Mouse (Mus musculus) embryonic facial prominence, embryonic 11.5 days (tissue): Measurements from ENCODE around the gene Ano4. TPM values are rescaled to one million over a fixed set of nuclear protein-coding genes. Genes with fewer than 3 reads are reported as not detected.

Experiments used
- ATAC-seq: fragments of 200-750 bp; cut with Nextera tagmentation; replicated peaks from 2 replicates; pipeline ENCODE4 v1.8.0; 2017; ENCODE audit warnings: low read depth; ENCODE audit not compliant: insufficient number of reproducible peaks, low FRiP score, low TSS enrichment
- DNase-seq: peaks from one replicate; pipeline ENCODE4 v3.0.0-alpha.2; 2015; ENCODE audit warnings: low spot score
- H3K27ac ChIP-seq: fragments of 300-500 bp; sonication (generic); replicated peaks from 2 replicates; pipeline ENCODE4 v1.5.1; 2014; ENCODE audit warnings: mild to moderate bottlenecking, low read depth, low read length, control low read depth
- H3K27me3 ChIP-seq: fragments of 300-500 bp; sonication (generic); 2 replicates; pipeline ENCODE4 v1.6.1; 2014; ENCODE audit warnings: mild to moderate bottlenecking, low read length, moderate library complexity, mixed read lengths; ENCODE audit not compliant: control insufficient read depth, insufficient read depth
- H3K36me3 ChIP-seq: fragments of 300-500 bp; sonication (generic); replicated peaks from 2 replicates; pipeline ENCODE4 v1.6.1; 2014; ENCODE audit warnings: low read depth, mild to moderate bottlenecking, low read length, moderate library complexity, mixed read lengths; ENCODE audit not compliant: control insufficient read depth, insufficient read depth
- H3K4me1 ChIP-seq: fragments of 300-500 bp; sonication (generic); 2 replicates; pipeline ENCODE4 v1.6.1; 2014; ENCODE audit warnings: low read length, mixed read lengths; ENCODE audit not compliant: control insufficient read depth, insufficient read depth
- H3K4me2 ChIP-seq: fragments of 300-500 bp; sonication (generic); 2 replicates; pipeline ENCODE4 v1.6.1; 2014; ENCODE audit warnings: low read depth, mild to moderate bottlenecking, control low read depth, low read length, moderate library complexity
- H3K4me3 ChIP-seq: fragments of 300-500 bp; sonication (generic); 2 replicates; pipeline ENCODE4 v1.5.1; 2014; ENCODE audit warnings: low read depth, low read length, control low read depth
- H3K9ac ChIP-seq: fragments of 300-500 bp; sonication (generic); replicated peaks from 2 replicates; pipeline ENCODE4 v1.6.1; 2014; ENCODE audit warnings: mild to moderate bottlenecking, control low read depth, low read length
- H3K9me3 ChIP-seq: fragments of 300-500 bp; sonication (generic); replicated peaks from 2 replicates; pipeline ENCODE4 v1.6.1; 2016; ENCODE audit warnings: mild to moderate bottlenecking, low read length, inconsistent platforms, mixed read lengths; ENCODE audit not compliant: control insufficient read depth
- WGBS: fragments of 180-500 bp; shearing (Covaris S2); extraction: QIAGEN DNeasy Blood & Tissue Kit; methylation state at CpG from one replicate; pipeline ENCODE4 v1.1.7; 2014; 5-methylcytosine and 5-hydroxymethylcytosine counted together
- polyA plus RNA-seq: library from polyadenylated mRNA; unstranded; fragments of >200 nt; fragmentation: Nextera tagmentation; extraction: Ambion mirVana; gene quantifications from 2 replicates; pipeline ENCODE4 v1.2.1, GENCODE M21; 2014

The Ano4 gene
- polyA plus RNA-seq, 1 experiment from 2014 or later, result 1.4 TPM

DNA sequence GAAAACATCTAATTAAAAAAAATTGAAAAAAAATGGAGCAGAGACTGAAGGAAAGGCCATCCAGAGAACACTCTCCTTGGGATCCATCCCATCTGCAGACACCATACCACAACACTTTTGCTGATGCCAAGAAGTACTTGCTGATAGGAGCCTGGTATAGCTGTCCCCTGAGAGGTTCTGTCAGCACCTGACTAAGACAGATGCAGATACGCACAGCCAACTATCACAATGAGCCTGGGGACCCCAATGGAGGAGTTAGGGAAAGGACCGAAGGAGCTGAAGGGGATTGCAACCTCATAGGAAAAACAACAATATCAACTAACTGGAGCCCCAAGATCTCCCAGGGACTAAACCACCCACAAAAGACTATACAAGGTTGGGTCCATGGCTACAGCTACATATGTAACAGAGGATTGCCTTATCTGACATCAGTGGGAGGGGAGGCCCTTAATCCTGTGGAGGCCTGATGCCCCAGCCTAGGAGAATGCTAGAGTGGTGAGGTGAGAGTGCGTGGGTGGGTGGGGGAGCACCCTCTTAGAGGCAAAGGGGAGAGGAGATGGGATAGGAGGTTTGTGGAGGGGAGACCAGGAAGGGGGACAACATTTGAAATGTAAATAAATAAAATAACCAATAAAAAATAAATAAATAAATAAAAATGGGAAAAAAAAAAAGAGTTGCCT, 71.4 kb downstream of the Ano4 start:
- H3K27me3 ChIP-seq, result no peaks in the 10 kb centered on the region
- no peaks in the 10 kb centered on the region for H3K9me3 ChIP-seq
- no peak overlapping the region for H3K9ac ChIP-seq
- H3K4me3 ChIP-seq, result no peak overlapping the region
- H3K4me2 ChIP-seq, result no peak overlapping the region
- no peaks in the 10 kb centered on the region for H3K36me3 ChIP-seq
- no peak overlapping the region for H3K27ac ChIP-seq
- DNase-seq (no peak), ATAC-seq (no peak)
- H3K4me1 ChIP-seq, result no peaks in the 10 kb centered on the region
- 92% methylated on average over 3 of the region's 3 CpGs for WGBS

GRCm38 (mm10) chr10:89267312-89267711, 77.2 kb downstream of the Ano4 start:
- ATAC-seq, result no peak
- 82% methylated on average over 3 of the region's 3 CpGs for WGBS
- no peaks in the 10 kb centered on the region for H3K36me3 ChIP-seq

DNA sequence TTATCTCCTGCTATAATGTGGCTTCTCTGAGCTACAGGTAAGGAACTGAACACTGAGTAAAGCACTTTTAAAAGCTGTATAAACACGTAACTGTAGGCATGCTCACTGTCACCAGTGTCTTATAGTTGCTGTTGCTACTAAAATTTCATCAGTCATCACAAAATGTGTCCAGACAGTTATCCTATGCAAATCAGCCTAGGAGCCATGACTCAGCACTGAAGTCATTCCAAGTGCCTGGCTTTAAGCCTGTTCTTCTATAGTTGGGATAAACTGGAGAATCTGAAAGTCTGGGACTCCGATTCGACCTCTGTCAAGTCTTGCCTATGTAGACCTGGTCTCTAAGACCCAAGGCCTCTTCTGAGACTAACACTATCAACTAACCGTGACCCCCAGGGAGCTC, 81.2 kb downstream of the Ano4 start:
- 88% methylated on average over 4 of the region's 4 CpGs for WGBS
- ATAC-seq, result no peak
- no peak overlapping the region for H3K27ac ChIP-seq
- H3K4me1 ChIP-seq, result no peaks in the 10 kb centered on the region
- H3K4me3 ChIP-seq, result no peak overlapping the region
- no peaks in the 10 kb centered on the region for H3K9me3 ChIP-seq
- H3K36me3 ChIP-seq, result no peaks in the 10 kb centered on the region
- H3K4me2 ChIP-seq, result no peak overlapping the region
- no peak overlapping the region for H3K9ac ChIP-seq
- DNase-seq, result no peak
- no peaks in the 10 kb centered on the region for H3K27me3 ChIP-seq

More at GRCm38 (mm10) chr10:89267312-89267711, 77.2 kb downstream of the Ano4 start:
- Histone ChIP-seq H3K9ac (no peak overlapping the region), H3K4me3 (no peak overlapping the region), H3K4me2 (no peak overlapping the region), H3K27ac (no peak overlapping the region), H3K27me3 (no peaks in the 10 kb centered on the region), H3K9me3 (no peaks in the 10 kb centered on the region), H3K4me1 (no peaks in the 10 kb centered on the region)
- no peak for DNase-seq

DNA sequence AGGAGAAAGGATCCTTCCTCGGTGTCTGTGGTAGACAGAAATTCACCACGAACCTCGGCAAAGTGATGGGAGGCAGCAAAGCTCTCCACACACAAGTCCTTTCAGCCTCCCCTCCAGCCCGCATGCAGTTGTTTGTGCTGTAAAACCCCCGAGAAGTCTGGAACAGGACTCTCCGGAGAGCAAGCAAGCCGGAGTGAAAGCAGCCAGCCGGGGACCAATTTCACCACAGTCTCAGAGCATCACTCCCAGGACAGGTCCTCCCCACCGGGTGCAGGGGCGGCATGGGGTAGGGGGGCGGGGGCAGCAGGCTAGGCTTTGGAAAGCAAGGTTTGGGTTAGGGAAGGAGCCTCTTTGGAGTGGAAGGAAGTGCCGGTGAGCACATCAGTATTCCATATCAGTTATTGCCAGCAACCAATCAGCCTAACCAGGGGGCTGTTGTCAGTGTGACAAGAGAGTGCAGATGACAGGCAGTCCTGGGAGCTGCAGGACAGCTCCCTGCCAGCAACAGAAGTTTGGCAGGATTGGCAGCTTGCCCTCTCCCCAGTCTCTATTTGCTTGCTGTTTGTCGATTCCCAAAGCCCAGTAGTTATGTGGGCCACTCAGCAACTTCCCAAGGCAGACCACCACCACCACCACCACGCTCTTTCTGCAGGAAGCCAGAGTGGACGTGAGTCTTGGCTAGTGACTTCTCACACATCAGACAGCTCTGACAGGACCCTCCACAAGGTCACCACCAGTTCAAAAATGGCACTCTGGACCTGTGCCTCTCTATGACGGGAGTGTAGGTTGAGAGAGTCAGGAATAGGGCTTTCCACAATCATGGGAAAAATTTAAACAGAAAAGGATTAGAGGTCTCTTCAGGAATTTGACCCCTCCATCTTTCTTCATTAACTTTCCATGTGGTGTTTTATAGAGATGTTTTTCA, 86.8 kb downstream of the Ano4 start:
- Histone ChIP-seq H3K4me1 (peaks cover 2% of the 10 kb centered on the region; the same call in 1 of the 2 replicates), H3K27me3 (no peaks in the 10 kb centered on the region), H3K9ac (peak overlapping the region; percentile 54), H3K27ac (peak overlapping the region; percentile 35; the same call in 1 of the 2 replicates), H3K36me3 (no peaks in the 10 kb centered on the region), H3K4me2 (peak overlapping the region; percentile 71), H3K9me3 (no peaks in the 10 kb centered on the region), H3K4me3 (peak overlapping the region; percentile 34)
- 2% methylated on average over 16 of the region's 16 CpGs for WGBS
- ATAC-seq (peak; percentile 36), DNase-seq (peak; percentile 52)

GRCm38 (mm10) chr10:89256762-89257456, 87.7 kb downstream of the Ano4 start:
- Histone ChIP-seq H3K36me3 (no peaks in the 10 kb centered on the region), H3K9me3 (no peaks in the 10 kb centered on the region), H3K27me3 (no peaks in the 10 kb centered on the region), H3K9ac (peak overlapping the region; percentile 54), H3K4me1 (peaks cover 2% of the 10 kb centered on the region; the same call in 1 of the 2 replicates), H3K27ac (peak overlapping the region; percentile 35; the same call in 1 of the 2 replicates), H3K4me3 (peak overlapping the region; percentile 34), H3K4me2 (peak overlapping the region; percentile 71)
- WGBS, result 2% methylated on average over 17 of the region's 17 CpGs
- peak; percentile 79; the same call in 1 of the 2 replicates for ATAC-seq
- peak; percentile 50 for DNase-seq

DNA sequence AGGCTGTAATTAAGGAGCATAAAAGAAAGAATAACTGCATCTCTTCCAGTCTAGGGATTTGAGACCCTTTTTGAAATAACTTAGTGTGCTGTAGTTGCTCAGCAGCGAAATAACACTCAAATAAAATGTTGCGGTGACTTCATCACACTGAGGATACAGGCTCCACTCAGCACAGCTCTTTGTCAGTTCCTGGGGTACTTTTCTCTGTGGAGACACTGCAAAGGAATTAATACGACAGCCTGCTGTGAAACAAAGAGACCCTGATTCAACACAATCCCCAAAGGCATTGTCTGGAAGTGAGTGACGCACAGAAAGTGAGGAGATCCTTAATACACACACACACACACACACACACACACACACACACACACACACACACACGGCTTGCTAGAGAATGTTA, 89.8 kb downstream of the Ano4 start:
- Histone ChIP-seq H3K36me3 (no peaks in the 10 kb centered on the region), H3K27ac (no peak overlapping the region), H3K9ac (no peak overlapping the region), H3K4me1 (peaks cover 2% of the 10 kb centered on the region; the same call in 1 of the 2 replicates), H3K27me3 (no peaks in the 10 kb centered on the region), H3K4me3 (no peak overlapping the region), H3K4me2 (no peak overlapping the region), H3K9me3 (no peaks in the 10 kb centered on the region)
- 56% methylated on average over 5 of the region's 5 CpGs for WGBS
- DNase-seq, result no peak
- ATAC-seq, result no peak

DNA sequence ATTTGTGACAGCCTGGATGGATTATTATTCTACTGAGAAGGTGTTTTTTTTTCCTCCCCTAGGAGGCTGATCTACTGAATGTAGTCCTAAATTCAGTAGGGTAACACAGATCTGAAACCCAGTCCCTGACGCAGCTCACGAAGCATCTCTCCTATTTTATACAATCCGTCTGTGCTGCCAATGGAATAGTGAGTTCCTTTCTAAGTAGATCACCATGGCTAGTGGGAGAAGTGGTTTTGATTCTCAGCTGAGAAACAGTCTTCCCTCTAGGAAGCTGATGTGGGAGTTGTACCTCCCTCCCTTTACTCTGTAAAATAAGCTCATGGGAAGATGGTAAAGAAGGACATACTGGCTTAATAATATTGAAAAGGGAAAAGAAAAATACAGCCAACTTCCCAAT, 90.8 kb downstream of the Ano4 start:
- Histone ChIP-seq H3K9me3 (no peaks in the 10 kb centered on the region), H3K27me3 (no peaks in the 10 kb centered on the region), H3K27ac (no peak overlapping the region), H3K9ac (no peak overlapping the region), H3K36me3 (no peaks in the 10 kb centered on the region), H3K4me2 (no peak overlapping the region), H3K4me3 (no peak overlapping the region), H3K4me1 (peaks cover 2% of the 10 kb centered on the region; the same call in 1 of the 2 replicates)
- DNase-seq (no peak), ATAC-seq (no peak)
- WGBS, result 74% methylated on average over 3 of the region's 3 CpGs
